Mouse (Mus musculus) hindbrain, embryonic 12.5 days (tissue): Measurements from ENCODE around the gene Cox7a2. TPM values are rescaled to one million over a fixed set of nuclear protein-coding genes. Genes with fewer than 3 reads are reported as not detected.

Experiments used
- ATAC-seq: fragments of 200-750 bp; cut with Nextera tagmentation; 2 replicates; pipeline ENCODE4 v1.8.0; 2017; ENCODE audit warnings: moderate TSS enrichment; ENCODE audit not compliant: low FRiP score
- H3K27ac ChIP-seq: fragments of 300-500 bp; sonication (generic); 2 replicates; pipeline ENCODE4 v1.5.1; 2016; ENCODE audit warnings: mild to moderate bottlenecking
- H3K27me3 ChIP-seq: fragments of 300-500 bp; sonication (generic); 2 replicates; pipeline ENCODE4 v1.6.1; 2016; ENCODE audit warnings: mild to moderate bottlenecking
- H3K36me3 ChIP-seq: fragments of 300-500 bp; sonication (generic); 2 replicates; pipeline ENCODE4 v1.6.1; 2016; ENCODE audit warnings: mild to moderate bottlenecking
- H3K4me1 ChIP-seq: fragments of 300-500 bp; sonication (generic); 2 replicates; pipeline ENCODE4 v1.6.1; 2016
- H3K4me2 ChIP-seq: fragments of 300-500 bp; sonication (generic); replicated peaks from 2 replicates; pipeline ENCODE4 v1.6.1; 2016; ENCODE audit warnings: mild to moderate bottlenecking
- H3K4me3 ChIP-seq: fragments of 300-500 bp; sonication (generic); 2 replicates; pipeline ENCODE4 v1.5.1; 2016; ENCODE audit warnings: mild to moderate bottlenecking
- H3K9ac ChIP-seq: fragments of 300-500 bp; sonication (generic); 2 replicates; pipeline ENCODE4 v1.6.1; 2016; ENCODE audit warnings: mild to moderate bottlenecking, moderate library complexity
- H3K9me3 ChIP-seq: fragments of 300-500 bp; sonication (generic); replicated peaks from 2 replicates; pipeline ENCODE4 v1.6.1; 2016; ENCODE audit warnings: mild to moderate bottlenecking
- WGBS: fragments of 180-500 bp; shearing (Covaris S2); methylation state at CpG from one replicate; pipeline ENCODE4 v1.1.7; 2016; 5-methylcytosine and 5-hydroxymethylcytosine counted together
- polyA plus RNA-seq: library from polyadenylated mRNA; unstranded; fragments of >200 nt; fragmentation: Nextera tagmentation; extraction: Ambion mirVana; gene quantifications from 2 replicates; pipeline ENCODE4 v1.2.1, GENCODE M21; 2016

Gene Cox7a2
- polyA plus RNA-seq, 1 experiment from 2014 or later, result 638 TPM

- peak overlapping the region; percentile 93; the same call in 1 of the 2 replicates for H3K4me2 ChIP-seq
- WGBS, result 19% methylated on average over 9 of the region's 9 CpGs
- no peaks in the 10 kb centered on the region for H3K36me3 ChIP-seq
- no peak for ATAC-seq
- no peaks in the 10 kb centered on the region for H3K9me3 ChIP-seq
- peak overlapping the region; percentile 54; the same call in 1 of the 2 replicates for H3K4me3 ChIP-seq
- peaks cover 24% of the 10 kb centered on the region for H3K4me1 ChIP-seq
- no peak overlapping the region for H3K27ac ChIP-seq
- H3K9ac ChIP-seq, result no peak overlapping the region
- H3K27me3 ChIP-seq, result peaks cover 44% of the 10 kb centered on the region
These were observed 39.5 kb downstream of the Cox7a2 start for GRCm38 (mm10) chr9:79720143-79720542.

DNA sequence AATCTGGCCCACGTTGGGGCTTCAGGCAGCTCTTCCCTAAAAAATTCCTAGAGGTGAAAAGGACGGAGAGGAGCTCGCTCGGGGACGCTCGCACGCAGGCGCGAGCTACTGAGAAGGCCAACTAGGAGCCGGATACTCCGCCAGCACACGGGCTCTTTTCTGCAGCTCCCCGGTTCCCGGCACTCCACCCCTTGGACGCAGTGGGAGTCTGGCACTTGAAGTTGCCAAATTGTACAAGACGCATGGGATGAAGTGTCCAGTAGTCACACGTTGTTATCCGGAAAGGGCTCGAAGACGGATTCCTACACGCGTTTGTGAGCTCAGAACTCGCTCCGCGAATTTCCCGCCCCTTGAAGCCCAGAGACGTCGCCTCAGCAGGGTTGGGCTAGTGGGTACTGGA is 40.2 kb downstream of the Cox7a2 start:
- Histone ChIP-seq H3K4me2 (peak overlapping the region; percentile 93), H3K4me3 (peak overlapping the region; percentile 54), H3K36me3 (no peaks in the 10 kb centered on the region), H3K27ac (no peak overlapping the region), H3K27me3 (peaks cover 44% of the 10 kb centered on the region), H3K9ac (no peak overlapping the region; the same call in 1 of the 2 replicates), H3K4me1 (peaks cover 31% of the 10 kb centered on the region), H3K9me3 (no peaks in the 10 kb centered on the region)
- no peak for ATAC-seq
- under 1% methylated on average over 28 of the region's 28 CpGs for WGBS

GRCm38 (mm10) chr9:79718481-79719370 is 41.0 kb downstream of the Cox7a2 start, which contains the start of gene Col12a1:
Gene Col12a1 (minus strand): TSS chr9:79718831.
- H3K36me3 ChIP-seq, result no peaks in the 10 kb centered on the region
- no peaks in the 10 kb centered on the region for H3K9me3 ChIP-seq
- H3K4me2 ChIP-seq, result peak within 1 kb of the TSS; percentile 93
- peak; percentile 68 for ATAC-seq
- peaks cover 44% of the 10 kb centered on the region for H3K27me3 ChIP-seq
- peak within 1 kb of the TSS; percentile 60 for H3K9ac ChIP-seq
- peak within 1 kb of the TSS; percentile 54 for H3K4me3 ChIP-seq
- H3K27ac ChIP-seq, result peak within 1 kb of the TSS; percentile 62; the same call in 1 of the 2 replicates
- H3K4me1 ChIP-seq, result peaks cover 34% of the 10 kb centered on the region
- WGBS, result under 1% methylated on average over 64 of the region's 64 CpGs

DNA sequence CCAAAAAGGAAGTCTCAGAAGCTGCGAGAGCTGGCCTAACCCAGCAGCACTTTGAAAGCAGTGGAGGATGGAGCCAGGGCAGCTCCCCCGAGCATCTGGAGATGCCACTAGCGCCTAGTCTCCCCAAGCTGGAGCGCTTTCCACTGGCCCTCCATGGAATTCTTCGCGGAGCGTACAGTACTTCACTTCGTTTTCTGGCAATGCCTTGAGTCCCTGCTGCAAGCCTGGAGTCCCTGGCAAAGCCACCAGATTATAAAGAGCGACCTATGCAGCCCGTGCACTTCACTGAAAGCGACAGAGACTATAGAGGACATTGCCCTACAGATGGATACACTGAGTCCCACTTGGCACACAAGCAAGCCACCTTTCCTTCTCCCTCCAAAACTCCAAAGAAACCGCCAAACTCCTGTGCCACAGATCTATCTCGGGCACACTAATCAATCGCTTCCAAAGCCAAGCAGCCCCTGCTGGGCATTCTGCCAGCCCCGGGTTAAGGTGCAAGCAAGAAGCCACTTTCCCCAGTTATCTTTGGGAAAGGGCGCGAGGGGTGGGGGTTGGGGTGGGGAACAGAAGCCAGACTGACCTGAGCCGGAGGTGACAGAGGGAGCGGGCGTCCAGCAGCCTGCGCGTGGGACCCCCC is 41.7 kb downstream of the Cox7a2 start:
- WGBS, result 2% methylated on average over 22 of the region's 22 CpGs
- Histone ChIP-seq H3K36me3 (no peaks in the 10 kb centered on the region), H3K9ac (peak overlapping the region; percentile 60), H3K4me3 (peak overlapping the region; percentile 54), H3K4me1 (peaks cover 34% of the 10 kb centered on the region), H3K27me3 (peaks cover 44% of the 10 kb centered on the region), H3K27ac (peak overlapping the region; percentile 62; the same call in 1 of the 2 replicates), H3K4me2 (peak overlapping the region; percentile 93), H3K9me3 (no peaks in the 10 kb centered on the region)
- peak; percentile 5 for ATAC-seq

DNA sequence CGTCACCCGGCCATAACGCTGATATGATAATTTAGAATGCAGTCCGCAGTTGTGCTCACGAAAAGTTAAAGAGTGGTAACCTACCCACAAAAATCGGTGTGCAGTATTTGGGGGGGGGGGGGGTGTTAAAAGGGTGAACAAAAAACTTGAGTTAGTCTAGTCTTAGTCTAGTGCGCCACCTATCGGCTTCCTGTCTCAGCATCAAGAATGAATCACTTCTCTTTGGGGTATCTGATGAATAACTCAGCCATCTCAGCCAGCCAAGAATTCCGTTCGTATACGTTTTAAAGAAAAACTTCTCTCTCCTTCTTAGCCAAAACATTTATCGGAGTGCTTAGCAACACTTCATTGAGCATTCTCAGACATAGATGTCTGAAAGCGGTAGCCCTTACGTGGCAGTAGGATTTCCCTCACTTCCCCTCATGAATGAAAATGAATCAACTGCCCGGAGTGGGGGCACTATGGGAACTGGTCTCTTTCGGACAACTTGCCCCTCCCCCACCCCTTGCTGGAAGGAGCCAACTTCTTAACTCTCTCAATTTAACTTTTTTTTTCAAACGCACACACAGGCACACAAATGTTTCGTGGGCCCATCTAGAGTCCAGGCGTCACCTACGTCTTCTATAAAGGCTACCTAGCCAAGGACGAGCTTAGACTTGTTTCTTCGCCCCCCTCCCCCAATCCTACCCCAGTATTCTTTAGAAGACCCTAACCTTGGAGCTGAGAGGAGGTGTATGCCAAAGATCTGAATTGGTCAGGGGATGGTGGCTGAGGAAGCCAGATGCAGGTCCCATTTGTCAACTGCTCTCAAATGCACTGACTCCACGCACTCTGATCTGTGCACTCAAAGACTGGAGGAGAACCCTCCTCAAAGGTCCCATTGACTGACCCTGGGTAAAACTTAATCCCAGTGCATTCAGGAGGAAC is 42.5 kb downstream of the Cox7a2 start:
- Histone ChIP-seq H3K4me3 (peak overlapping the region; percentile 54), H3K36me3 (no peaks in the 10 kb centered on the region), H3K4me2 (peak overlapping the region; percentile 93), H3K9ac (0 out of 2 replicates have a peak overlapping the region, but pooled peaks have one; percentile 60), H3K4me1 (peaks cover 34% of the 10 kb centered on the region), H3K9me3 (no peaks in the 10 kb centered on the region), H3K27me3 (peaks cover 44% of the 10 kb centered on the region), H3K27ac (0 out of 2 replicates have a peak overlapping the region, but pooled peaks have one; percentile 62)
- WGBS, result 9% methylated on average over 23 of the region's 23 CpGs
- no peak for ATAC-seq

- Histone ChIP-seq H3K36me3 (no peaks in the 10 kb centered on the region), H3K4me2 (peak overlapping the region; percentile 93), H3K27me3 (peaks cover 44% of the 10 kb centered on the region), H3K27ac (no peak overlapping the region), H3K4me3 (peak overlapping the region; percentile 54; the same call in 1 of the 2 replicates), H3K4me1 (peaks cover 34% of the 10 kb centered on the region), H3K9ac (no peak overlapping the region), H3K9me3 (no peaks in the 10 kb centered on the region)
- 47% methylated on average over 5 of the region's 5 CpGs for WGBS
- no peak for ATAC-seq
These were observed 43.2 kb downstream of the Cox7a2 start for GRCm38 (mm10) chr9:79716496-79716895.

- WGBS, result 4% methylated on average over 16 of the region's 16 CpGs
- peaks cover 24% of the 10 kb centered on the region for H3K4me1 ChIP-seq
- no peaks in the 10 kb centered on the region for H3K36me3 ChIP-seq
- H3K27me3 ChIP-seq, result peaks cover 29% of the 10 kb centered on the region
- H3K4me2 ChIP-seq, result peak overlapping the region; percentile 51
- H3K9ac ChIP-seq, result peak overlapping the region; percentile 49
- peak overlapping the region; percentile 14 for H3K4me3 ChIP-seq
- ATAC-seq, result peak; percentile 53
- H3K27ac ChIP-seq, result 0 out of 2 replicates have a peak overlapping the region, but pooled peaks have one; percentile 23
- no peaks in the 10 kb centered on the region for H3K9me3 ChIP-seq
These were observed 45.1 kb downstream of the Cox7a2 start for GRCm38 (mm10) chr9:79714471-79715045.

Other genes starting within 250 kb of the Cox7a2 start
- gene Col12a1, start 41.0 kb downstream of the Cox7a2 start, polyA plus RNA-seq, result 53.8 and 60.1 TPM in 2 replicates
- 101 and 104 TPM in 2 replicates for gene Tmem30a, start 33.6 kb upstream of the Cox7a2 start, polyA plus RNA-seq